Mouse (Mus musculus) testis, adult 2 months (tissue): Measurements from ENCODE around the gene Olfr1417.

ENCODE experiments used
- CTCF ChIP-seq: fragments of 200-500 bp; IDR thresholded peaks from 2 replicates; pipeline ENCODE4 v1.5.1; 2012; ENCODE audit warnings: low read depth, mild to moderate bottlenecking, inconsistent platforms, low read length, moderate library complexity; ENCODE audit not compliant: control insufficient read depth, insufficient read depth, insufficient replicate concordance
- POLR2A ChIP-seq: fragments of 200-500 bp; IDR thresholded peaks from 2 replicates; pipeline ENCODE4 v1.6.1; 2012; ENCODE audit warnings: low read depth, mild to moderate bottlenecking, inconsistent platforms, low read length, moderate library complexity; ENCODE audit not compliant: control insufficient read depth

- TF ChIP-seq CTCF = no peak
- no peak for TF ChIP-seq POLR2A
Observed at GRCm38 (mm10) chr19:11823346-11824065, 15.5 kb downstream of the Olfr1417 start.
